Mouse (Mus musculus) hindbrain, embryonic 16.5 days (tissue): ENCODE measurements at regions not wholly inside any gene's neighbourhood (a gene's known extent, or its start where the extent isn't known, plus 50 kb on each side); places are given as distances from the start of the nearest gene placed in this dataset.
A peak's percentile ranks its signal among the peaks of the same experiment; 100 is the strongest.
"Not testable (repeated sequence)": the region's sequence is repeated elsewhere in the genome, so short reads cannot be mapped to it uniquely, and the experiment has no call there.

Source experiments
- ATAC-seq: fragments of 200-750 bp; cut with Nextera tagmentation; 2 replicates; pipeline ENCODE4 v1.8.0; 2017; ENCODE audit warnings: moderate TSS enrichment, moderate library complexity
- H3K27ac ChIP-seq: fragments of 300-500 bp; sonication (generic); 2 replicates; pipeline ENCODE4 v1.5.1; 2014; ENCODE audit warnings: low read depth, mild to moderate bottlenecking, control low read depth, low read length, moderate library complexity
- H3K27me3 ChIP-seq: fragments of 300-500 bp; sonication (generic); replicated peaks from 2 replicates; pipeline ENCODE4 v1.6.1; 2014; ENCODE audit warnings: low read length; ENCODE audit not compliant: control insufficient read depth, insufficient read depth
- H3K36me3 ChIP-seq: fragments of 300-500 bp; sonication (generic); 2 replicates; pipeline ENCODE4 v1.6.1; 2014; ENCODE audit warnings: mild to moderate bottlenecking, low read length, moderate library complexity, mixed read lengths; ENCODE audit not compliant: control insufficient read depth, insufficient read depth
- H3K4me1 ChIP-seq: fragments of 300-500 bp; sonication (generic); 2 replicates; pipeline ENCODE4 v1.6.1; 2014; ENCODE audit warnings: low read depth, low read length; ENCODE audit not compliant: control insufficient read depth, insufficient read depth
- H3K4me2 ChIP-seq: fragments of 300-500 bp; sonication (generic); 2 replicates; pipeline ENCODE4 v1.6.1; 2014; ENCODE audit warnings: mild to moderate bottlenecking, low read length, control low read depth, moderate library complexity
- H3K4me3 ChIP-seq: fragments of 300-500 bp; sonication (generic); 2 replicates; pipeline ENCODE4 v1.5.1; 2014; ENCODE audit warnings: mild to moderate bottlenecking, low read length, control low read depth, moderate library complexity
- H3K9ac ChIP-seq: fragments of 300-500 bp; sonication (generic); 2 replicates; pipeline ENCODE4 v1.6.1; 2014; ENCODE audit warnings: low read depth, mild to moderate bottlenecking, control low read depth, low read length, moderate library complexity
- H3K9me3 ChIP-seq: fragments of 300-500 bp; sonication (generic); 2 replicates; pipeline ENCODE4 v1.6.1; 2014; ENCODE audit warnings: mild to moderate bottlenecking, low read length, moderate library complexity; ENCODE audit not compliant: control insufficient read depth
- WGBS: fragments of 180-500 bp; shearing (Covaris S2); extraction: QIAGEN DNeasy Blood & Tissue Kit; methylation state at CpG from one replicate; pipeline ENCODE4 v1.1.7; 2014; 5-methylcytosine and 5-hydroxymethylcytosine counted together

DNA sequence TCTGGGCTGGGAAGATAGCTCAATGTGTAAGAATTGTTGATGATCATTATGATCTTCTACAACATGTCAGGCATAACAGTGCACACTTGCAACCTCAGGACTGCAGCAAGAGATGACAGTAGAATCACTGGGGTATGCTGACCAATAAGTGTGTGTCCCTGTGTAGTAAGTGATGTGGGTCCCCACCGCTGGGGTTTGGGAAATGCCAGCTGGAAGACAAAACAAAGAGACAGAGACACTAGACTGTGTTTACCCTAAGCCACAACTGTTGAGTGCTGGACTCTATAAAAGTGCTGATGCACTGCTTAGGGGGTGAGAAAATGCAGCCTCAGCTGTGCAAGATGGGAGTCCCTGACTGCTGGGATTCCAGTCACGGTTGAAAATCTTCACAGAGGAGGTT is 448.0 kb upstream of the Cox7c start:
- H3K4me2 ChIP-seq = no peak overlapping the region
- no peak overlapping the region for H3K4me3 ChIP-seq
- H3K27me3 ChIP-seq = no peaks in the 10 kb centered on the region
- no peaks in the 10 kb centered on the region for H3K36me3 ChIP-seq
- H3K9ac ChIP-seq = no peak overlapping the region
- no peak overlapping the region for H3K27ac ChIP-seq
- no peaks in the 10 kb centered on the region for H3K9me3 ChIP-seq
- WGBS = 42% methylated on average over 2 of the region's 2 CpGs
- no peak for ATAC-seq
- no peaks in the 10 kb centered on the region for H3K4me1 ChIP-seq

GRCm38 (mm10) chr13:86468752-86469151 is 422.0 kb upstream of the Cox7c start:
- Histone ChIP-seq H3K36me3 (no peaks in the 10 kb centered on the region), H3K4me2 (no peak overlapping the region), H3K27me3 (no peaks in the 10 kb centered on the region), H3K4me1 (no peaks in the 10 kb centered on the region), H3K9ac (no peak overlapping the region), H3K9me3 (no peaks in the 10 kb centered on the region), H3K4me3 (no peak overlapping the region), H3K27ac (no peak overlapping the region)
- 86% methylated on average over 4 of the region's 4 CpGs for WGBS
- no peak for ATAC-seq

GRCm38 (mm10) chr13:86422646-86423045 is 375.9 kb upstream of the Cox7c start:
- H3K4me3 ChIP-seq = no peak overlapping the region
- no peak overlapping the region for H3K4me2 ChIP-seq
- H3K27ac ChIP-seq = no peak overlapping the region
- H3K36me3 ChIP-seq = no peaks in the 10 kb centered on the region
- H3K9me3 ChIP-seq = no peaks in the 10 kb centered on the region
- 89% methylated on average over 2 of the region's 2 CpGs for WGBS
- H3K27me3 ChIP-seq = no peaks in the 10 kb centered on the region
- ATAC-seq = no peak
- H3K9ac ChIP-seq = no peak overlapping the region
- no peaks in the 10 kb centered on the region for H3K4me1 ChIP-seq

DNA sequence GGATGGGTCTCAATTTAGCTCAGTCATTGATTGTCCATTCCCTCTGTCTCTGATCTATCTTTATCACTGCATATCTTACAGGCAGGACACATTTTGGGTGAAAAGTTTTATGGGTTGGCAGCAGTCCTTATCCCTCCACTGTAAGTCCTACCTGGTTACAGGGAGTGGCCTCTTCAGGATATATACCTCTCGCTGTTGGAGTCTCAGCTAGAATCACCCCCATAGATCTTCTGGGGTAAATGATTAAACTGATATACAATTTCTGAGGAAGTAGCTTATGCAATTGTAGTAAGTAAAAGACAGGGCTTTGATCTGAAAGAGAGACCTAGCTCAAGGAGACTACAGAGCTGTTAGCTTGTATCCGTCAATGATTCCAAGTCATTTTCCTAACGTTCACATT is 334.7 kb upstream of the Cox7c start:
- Histone ChIP-seq H3K27ac (no peak overlapping the region), H3K4me3 (no peak overlapping the region), H3K27me3 (no peaks in the 10 kb centered on the region), H3K4me2 (no peak overlapping the region), H3K4me1 (no peaks in the 10 kb centered on the region), H3K36me3 (no peaks in the 10 kb centered on the region), H3K9me3 (no peaks in the 10 kb centered on the region), H3K9ac (no peak overlapping the region)
- 94% methylated on average over 3 of the region's 3 CpGs for WGBS
- ATAC-seq = no peak

DNA sequence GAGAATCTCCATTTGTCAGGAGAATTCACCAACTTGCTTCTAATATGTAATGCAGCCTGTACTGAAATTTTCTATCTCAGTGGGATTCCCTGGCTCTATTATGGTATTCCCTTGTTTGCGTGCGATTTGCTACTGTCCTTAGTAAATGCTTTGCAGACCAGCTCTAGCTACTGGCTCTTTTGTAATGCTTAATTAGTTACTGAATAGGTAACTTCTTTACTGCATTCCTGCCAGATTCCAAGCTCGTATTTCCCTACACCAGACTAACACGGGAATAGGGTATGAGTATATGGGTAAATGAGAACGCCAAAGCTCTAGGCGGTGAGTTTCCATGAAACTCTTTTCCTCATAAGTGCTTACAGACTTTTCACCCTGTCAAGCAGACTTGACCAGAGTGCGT is 332.5 kb upstream of the Cox7c start:
- not testable (repeated sequence) for H3K4me2 ChIP-seq, H3K4me1 ChIP-seq, H3K9ac ChIP-seq, H3K27ac ChIP-seq, H3K4me3 ChIP-seq, H3K27me3 ChIP-seq, H3K9me3 ChIP-seq, H3K36me3 ChIP-seq, ATAC-seq
- WGBS = 24% methylated on average over 7 of the region's 7 CpGs

- Histone ChIP-seq H3K9ac (no peak overlapping the region), H3K4me3 (no peak overlapping the region), H3K27me3 (no peaks in the 10 kb centered on the region), H3K36me3 (no peaks in the 10 kb centered on the region), H3K27ac (no peak overlapping the region), H3K9me3 (no peaks in the 10 kb centered on the region), H3K4me1 (no peaks in the 10 kb centered on the region), H3K4me2 (no peak overlapping the region)
- peak; percentile 72; the same call in 1 of the 2 replicates for ATAC-seq
Measured at GRCm38 (mm10) chr13:86375836-86376235, 329.1 kb upstream of the Cox7c start.

- H3K4me1 ChIP-seq = no peaks in the 10 kb centered on the region
- 73% methylated on average over 2 of the region's 2 CpGs for WGBS
- H3K4me2 ChIP-seq = no peak overlapping the region
- H3K27ac ChIP-seq = no peak overlapping the region
- no peak overlapping the region for H3K9ac ChIP-seq
- no peak overlapping the region for H3K4me3 ChIP-seq
- H3K36me3 ChIP-seq = no peaks in the 10 kb centered on the region
- no peak for ATAC-seq
- no peaks in the 10 kb centered on the region for H3K9me3 ChIP-seq
- H3K27me3 ChIP-seq = no peaks in the 10 kb centered on the region
Measured at GRCm38 (mm10) chr13:86345931-86346330, 299.2 kb upstream of the Cox7c start.

GRCm38 (mm10) chr13:86344922-86345694 is 298.4 kb upstream of the Cox7c start:
- Histone ChIP-seq H3K27ac (no peak overlapping the region), H3K4me2 (no peak overlapping the region), H3K4me1 (no peaks in the 10 kb centered on the region), H3K4me3 (no peak overlapping the region), H3K9ac (no peak overlapping the region), H3K27me3 (no peaks in the 10 kb centered on the region), H3K36me3 (no peaks in the 10 kb centered on the region), H3K9me3 (no peaks in the 10 kb centered on the region)
- WGBS = 92% methylated on average over 2 of the region's 2 CpGs
- no peak for ATAC-seq

- Histone ChIP-seq H3K27ac (no peak overlapping the region), H3K9me3 (no peaks in the 10 kb centered on the region), H3K4me1 (no peaks in the 10 kb centered on the region), H3K9ac (no peak overlapping the region), H3K4me3 (no peak overlapping the region), H3K27me3 (no peaks in the 10 kb centered on the region), H3K36me3 (no peaks in the 10 kb centered on the region), H3K4me2 (no peak overlapping the region)
- 84% methylated on average over 3 of the region's 3 CpGs for WGBS
- ATAC-seq = no peak
Measured at GRCm38 (mm10) chr13:86336471-86336870, 289.8 kb upstream of the Cox7c start.
